Mouse (Mus musculus): ENCODE results near the gene Olfr1502. TPM values are rescaled to one million over a fixed set of nuclear protein-coding genes. Genes with fewer than 3 reads are reported as not detected.
"Not testable (repeated sequence)": the region's sequence is repeated elsewhere in the genome, so short reads cannot be mapped to it uniquely, and the experiment has no call there.

The Olfr1502 gene
- not detected in 2 replicates for polyA plus RNA-seq (2012; ENCODE audit: insufficient read depth, insufficient read length, missing spikeins)

GRCm38 (mm10) chr19:13861495-13861894 lies at the start of gene Olfr1502:
Gene Olfr1502, plus strand, starts transcription at chr19:13861795.
- Histone ChIP-seq H3K4me3 (ENCODE audit: insufficient read depth, low read depth, low read length) (no peak within 1 kb of the TSS), H3K4me1 (ENCODE audit: control insufficient read depth, insufficient read depth, insufficient read length, low read length) (no peaks in the 10 kb centered on the region), H3K27ac (replicated peaks; ENCODE audit: low read depth, low read length) (no peak within 1 kb of the TSS)

- H3K4me1 ChIP-seq (ENCODE audit: control insufficient read depth, insufficient read depth, insufficient read length, low read length): no peaks in the 10 kb centered on the region
- no peak overlapping the region for H3K27ac ChIP-seq (replicated peaks; ENCODE audit: low read depth, low read length)
- no peak overlapping the region for H3K4me3 ChIP-seq (ENCODE audit: insufficient read depth, low read depth, low read length)
Measured at GRCm38 (mm10) chr19:13812823-13813222, 48.8 kb upstream of the Olfr1502 start.

- Histone ChIP-seq H3K4me1 (ENCODE audit: control insufficient read depth, insufficient read depth, insufficient read length, low read length) (no peaks in the 10 kb centered on the region), H3K27ac (replicated peaks; ENCODE audit: low read depth, low read length) (no peak overlapping the region), H3K4me3 (ENCODE audit: insufficient read depth, low read depth, low read length) (no peak overlapping the region)
Measured at GRCm38 (mm10) chr19:13818827-13819226, 42.8 kb upstream of the Olfr1502 start.

- no peak within 1 kb of the TSS for H3K27ac ChIP-seq (replicated peaks; ENCODE audit: low read depth, low read length)
- no peak within 1 kb of the TSS for H3K4me3 ChIP-seq (ENCODE audit: insufficient read depth, low read depth, low read length)
- no peaks in the 10 kb centered on the region for H3K4me1 ChIP-seq (ENCODE audit: control insufficient read depth, insufficient read depth, insufficient read length, low read length)
Measured at GRCm38 (mm10) chr19:13819347-13819746, 42.2 kb upstream of the Olfr1502 start, which contains the start of gene Olfr1499. Gene Olfr1499, minus strand, starts transcription at chr19:13819447.

GRCm38 (mm10) chr19:13820847-13821246 lies 40.7 kb upstream of the Olfr1502 start:
- no peak overlapping the region for H3K4me3 ChIP-seq (ENCODE audit: insufficient read depth, low read depth, low read length)
- no peak overlapping the region for H3K27ac ChIP-seq (replicated peaks; ENCODE audit: low read depth, low read length)
- H3K4me1 ChIP-seq (ENCODE audit: control insufficient read depth, insufficient read depth, insufficient read length, low read length): no peaks in the 10 kb centered on the region

- H3K4me1 ChIP-seq (ENCODE audit: control insufficient read depth, insufficient read depth, insufficient read length, low read length): no peaks in the 10 kb centered on the region
- H3K27ac ChIP-seq (replicated peaks; ENCODE audit: low read depth, low read length): no peak overlapping the region
- no peak overlapping the region for H3K4me3 ChIP-seq (ENCODE audit: insufficient read depth, low read depth, low read length)
Measured at GRCm38 (mm10) chr19:13828447-13828846, 33.1 kb upstream of the Olfr1502 start.

GRCm38 (mm10) chr19:13830388-13830787 lies 31.2 kb upstream of the Olfr1502 start, which contains the start of gene Olfr1500:
Gene Olfr1500, minus strand, starts transcription at chr19:13830488.
- H3K27ac ChIP-seq (replicated peaks; ENCODE audit: low read depth, low read length): no peak within 1 kb of the TSS
- H3K4me3 ChIP-seq (ENCODE audit: insufficient read depth, low read depth, low read length): no peak within 1 kb of the TSS
- no peaks in the 10 kb centered on the region for H3K4me1 ChIP-seq (ENCODE audit: control insufficient read depth, insufficient read depth, insufficient read length, low read length)

- H3K4me1 ChIP-seq (ENCODE audit: control insufficient read depth, insufficient read depth, insufficient read length, low read length); H3K4me3 ChIP-seq (ENCODE audit: insufficient read depth, low read depth, low read length); H3K27ac ChIP-seq (replicated peaks; ENCODE audit: low read depth, low read length): not testable (repeated sequence)
Measured at GRCm38 (mm10) chr19:13850592-13850991, 11.0 kb upstream of the Olfr1502 start, which contains the start of gene Olfr1501. Gene Olfr1501, minus strand, starts transcription at chr19:13850692.

GRCm38 (mm10) chr19:13897828-13898227 lies 36.2 kb downstream of the Olfr1502 start, which contains the start of gene Olfr1504:
Gene Olfr1504, minus strand, starts transcription at chr19:13897928.
- H3K4me1 ChIP-seq (ENCODE audit: control insufficient read depth, insufficient read depth, insufficient read length, low read length): no peaks in the 10 kb centered on the region
- no peak within 1 kb of the TSS for H3K27ac ChIP-seq (replicated peaks; ENCODE audit: low read depth, low read length)
- no peak within 1 kb of the TSS for H3K4me3 ChIP-seq (ENCODE audit: insufficient read depth, low read depth, low read length)

Other genes starting within 250 kb of the Olfr1502 start
- not detected in 2 replicates for gene Olfr1487, start 244.4 kb upstream of the Olfr1502 start, polyA plus RNA-seq (2012; ENCODE audit: insufficient read depth, insufficient read length, missing spikeins)
- 0.08 TPM in 1 of 2 replicates, not detected in the other for gene Olfr1489, start 230.2 kb upstream of the Olfr1502 start, polyA plus RNA-seq (2012; ENCODE audit: insufficient read depth, insufficient read length, missing spikeins)
- not detected in 2 replicates for gene Olfr1490, start 210.7 kb upstream of the Olfr1502 start, polyA plus RNA-seq (2012; ENCODE audit: insufficient read depth, insufficient read length, missing spikeins)
- not detected in 2 replicates for gene Olfr1491, start 164.5 kb upstream of the Olfr1502 start, polyA plus RNA-seq (2012; ENCODE audit: insufficient read depth, insufficient read length, missing spikeins)
- gene Olfr1493-ps1, start 138.5 kb upstream of the Olfr1502 start, polyA plus RNA-seq (2012; ENCODE audit: insufficient read depth, insufficient read length, missing spikeins): not detected in 2 replicates
- not detected in 2 replicates for gene Olfr1494, start 122.1 kb upstream of the Olfr1502 start, polyA plus RNA-seq (2012; ENCODE audit: insufficient read depth, insufficient read length, missing spikeins)
- not detected in 2 replicates for gene Olfr1495, start 97.2 kb upstream of the Olfr1502 start, polyA plus RNA-seq (2012; ENCODE audit: insufficient read depth, insufficient read length, missing spikeins)
- gene Olfr1496, start 83.9 kb upstream of the Olfr1502 start, polyA plus RNA-seq (2012; ENCODE audit: insufficient read depth, insufficient read length, missing spikeins): not detected in 2 replicates
- not detected in 2 replicates for gene Olfr1497, start 63.6 kb upstream of the Olfr1502 start, polyA plus RNA-seq (2012; ENCODE audit: insufficient read depth, insufficient read length, missing spikeins)
- not detected in 2 replicates for gene Olfr1499, start 42.3 kb upstream of the Olfr1502 start, polyA plus RNA-seq (2012; ENCODE audit: insufficient read depth, insufficient read length, missing spikeins)
- gene Olfr1500, start 31.3 kb upstream of the Olfr1502 start, polyA plus RNA-seq (2012; ENCODE audit: insufficient read depth, insufficient read length, missing spikeins): not detected in 2 replicates
- gene Olfr1501, start 11.1 kb upstream of the Olfr1502 start, polyA plus RNA-seq (2012; ENCODE audit: insufficient read depth, insufficient read length, missing spikeins): not detected in 2 replicates
- gene Olfr1504, start 36.1 kb downstream of the Olfr1502 start, polyA plus RNA-seq (2012; ENCODE audit: insufficient read depth, insufficient read length, missing spikeins): not detected in 2 replicates
- not detected in 2 replicates for gene Olfr1505, start 51.7 kb downstream of the Olfr1502 start, polyA plus RNA-seq (2012; ENCODE audit: insufficient read depth, insufficient read length, missing spikeins)

All from brown adipose tissue, adult 24 weeks (tissue).